Mouse (Mus musculus): ENCODE measurements around the gene Caprin2. TPM values are rescaled to one million over a fixed set of nuclear protein-coding genes. Genes with fewer than 3 reads are reported as not detected.
"Not testable (repeated sequence)": the region's sequence is repeated elsewhere in the genome, so short reads cannot be mapped to it uniquely, and the experiment has no call there.

Gene Caprin2
- 1 to 10 TPM; 4.6 to 5.3 TPM for total RNA-seq (2021)

DNA sequence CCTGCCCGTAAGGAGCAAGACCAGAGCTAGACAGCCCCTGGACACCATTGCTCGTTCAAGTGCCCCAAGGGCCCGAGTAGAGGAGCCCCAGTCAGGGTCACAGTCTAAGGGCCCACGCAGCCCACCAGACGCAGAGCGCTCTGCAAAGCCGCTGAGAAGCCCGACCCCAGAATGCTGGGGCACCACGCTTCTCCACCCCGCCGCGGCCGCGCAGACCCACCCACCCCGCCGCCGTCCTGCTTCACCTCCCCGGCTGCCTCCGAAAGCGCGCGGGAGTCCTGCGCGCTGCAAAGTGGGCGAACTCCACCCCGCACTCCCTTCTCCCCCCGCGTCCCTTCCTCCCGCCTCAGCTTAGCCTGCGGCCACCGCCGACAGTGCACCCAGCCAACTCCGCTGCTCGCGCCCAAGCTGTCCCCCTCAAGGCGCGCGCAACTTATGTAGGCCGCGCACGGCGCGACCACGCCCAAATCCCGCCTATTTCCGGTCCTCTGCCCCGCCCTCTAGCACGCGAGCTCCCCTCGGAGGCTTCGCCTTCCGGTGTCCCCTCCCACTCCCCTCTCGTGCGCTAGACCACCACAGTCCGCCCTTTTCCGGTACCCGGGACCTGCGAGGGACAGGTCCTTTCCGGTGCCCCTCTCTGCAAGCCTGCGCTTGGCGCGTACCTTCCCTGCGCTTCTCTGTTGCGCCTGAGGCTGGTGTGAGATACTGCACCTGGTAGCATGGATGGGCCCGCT lies at the start of gene Caprin2:
TSS of gene Caprin2 (minus strand) at position 465 of the 734 bp plus-strand sequence.
- intact Hi-C loops (cut with DNase I): loop anchor here (1.0 to 5.0 kb wide), 2 partner anchors 47 to 684 kb away; partner anchors contain the start of gene Ergic2
- DNase-seq: peak; percentile 92 to 95

DNA sequence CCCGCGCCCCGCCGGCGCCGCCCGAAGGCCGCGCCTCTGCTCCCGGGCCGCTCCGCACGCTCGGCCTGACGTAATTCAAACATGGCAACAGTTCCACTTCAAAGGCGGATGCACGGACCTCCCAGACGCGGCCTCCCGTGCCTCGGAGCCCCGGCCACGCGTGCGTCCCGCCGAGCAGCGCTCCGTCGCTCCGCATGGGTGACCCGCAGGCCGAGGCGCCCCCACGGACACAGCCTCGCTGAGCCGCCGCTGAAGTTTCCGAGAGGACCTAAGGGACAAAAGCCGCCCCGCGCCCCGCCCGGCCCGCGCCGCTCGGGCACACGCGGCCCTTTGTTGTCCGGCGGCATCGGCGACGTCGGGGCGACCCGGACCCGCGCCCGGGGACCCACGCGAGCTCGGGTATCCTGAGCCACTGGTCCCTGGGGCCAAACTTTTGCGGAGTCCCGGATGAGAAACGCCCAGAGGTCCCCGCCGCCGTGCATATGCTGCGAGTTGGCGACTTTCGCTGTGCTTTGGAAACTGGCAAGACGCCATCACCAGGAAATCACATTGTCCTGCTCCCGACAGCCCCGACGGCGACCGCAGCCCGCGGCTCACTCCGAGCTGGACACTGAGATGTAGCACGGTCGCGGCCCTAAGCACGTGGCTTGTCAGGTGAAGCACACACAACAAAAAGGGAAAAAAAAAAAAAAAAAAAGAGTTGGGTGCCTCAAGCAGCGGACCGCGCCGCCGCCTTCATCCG lies 48.9 kb upstream of the Caprin2 start:
- intact Hi-C loops (cut with DNase I): loop anchor here (2.0 to 10.0 kb wide), 4 partner anchors 114 to 242 kb away; partner anchors contain the start of genes Amn1, Dennd5b and Ipo8

GRCm38 (mm10) chr6:148944344-148944766 lies 48.3 kb upstream of the Caprin2 start:
- intact Hi-C loops (cut with DNase I): loop anchor here (2.0 to 10.0 kb wide), 2 partner anchors 114 to 160 kb away; partner anchors contain the start of genes Dennd5b and Ipo8
- DNase-seq: no peak

More for the DNA sequence above, 48.9 kb upstream of the Caprin2 start:
- DNase-seq: peak; percentile 65 to 79

DNA sequence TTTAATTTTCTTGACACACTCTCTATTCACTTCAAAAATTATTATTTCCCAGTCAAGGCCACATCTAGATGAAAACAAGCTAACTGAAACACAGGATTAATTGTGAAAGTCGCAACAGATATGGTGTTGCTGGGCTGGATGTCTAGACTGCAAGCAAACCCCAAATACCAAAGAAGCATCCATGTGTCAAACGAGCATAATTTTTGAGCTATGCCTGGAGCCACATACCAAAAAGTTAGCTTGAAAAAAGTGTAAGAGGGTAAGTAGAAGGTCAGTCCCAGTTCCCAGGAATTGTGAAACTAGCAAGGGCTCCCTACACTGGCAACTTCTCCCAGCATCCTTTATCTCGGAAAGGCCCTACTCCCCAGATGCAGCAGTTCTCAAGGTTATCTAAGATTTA lies 47.7 kb upstream of the Caprin2 start:
- intact Hi-C loops (cut with DNase I): loop anchor here (1.0 to 10.0 kb wide), 3 partner anchors 48 to 161 kb away; partner anchors contain the start of genes Dennd5b and Ipo8
- no peak for DNase-seq

DNA sequence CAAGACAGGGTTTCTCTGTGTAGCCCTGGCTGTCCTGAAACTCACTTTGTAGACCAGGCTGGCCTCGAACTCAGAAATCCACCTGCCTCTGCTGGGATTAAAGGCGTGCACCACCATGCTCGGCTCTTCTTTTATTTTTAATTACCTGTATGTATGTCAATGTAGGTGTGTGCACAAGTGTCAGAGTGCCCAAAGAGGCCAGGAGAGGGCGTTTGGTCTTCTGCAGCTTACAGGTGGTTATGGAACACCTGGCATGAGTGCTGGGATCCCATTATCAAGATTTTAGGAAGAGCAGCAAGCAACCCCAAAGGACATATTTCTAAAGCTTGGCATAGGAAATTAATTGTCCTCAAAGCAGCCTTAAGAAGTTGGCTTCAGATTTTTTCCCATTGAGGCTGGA lies 46.4 kb upstream of the Caprin2 start:
- DNase-seq: no peak
- intact Hi-C loops (cut with DNase I): loop anchor here (10.0 kb wide), 1 partner anchor 162 kb away; the partner anchor contains the start of gene Dennd5b

- no peak for DNase-seq
- intact Hi-C loops (cut with DNase I): loop anchor here (10.0 kb wide), 1 partner anchor 163 kb away; the partner anchor contains the start of gene Dennd5b
These were observed 45.8 kb upstream of the Caprin2 start for GRCm38 (mm10) chr6:148941880-148942279.

- DNase-seq: not testable (repeated sequence)
- intact Hi-C loops (cut with DNase I): loop anchor here (10.0 kb wide), 1 partner anchor 164 kb away; the partner anchor contains the start of gene Dennd5b
These were observed 44.3 kb upstream of the Caprin2 start for GRCm38 (mm10) chr6:148940383-148940782.

DNA sequence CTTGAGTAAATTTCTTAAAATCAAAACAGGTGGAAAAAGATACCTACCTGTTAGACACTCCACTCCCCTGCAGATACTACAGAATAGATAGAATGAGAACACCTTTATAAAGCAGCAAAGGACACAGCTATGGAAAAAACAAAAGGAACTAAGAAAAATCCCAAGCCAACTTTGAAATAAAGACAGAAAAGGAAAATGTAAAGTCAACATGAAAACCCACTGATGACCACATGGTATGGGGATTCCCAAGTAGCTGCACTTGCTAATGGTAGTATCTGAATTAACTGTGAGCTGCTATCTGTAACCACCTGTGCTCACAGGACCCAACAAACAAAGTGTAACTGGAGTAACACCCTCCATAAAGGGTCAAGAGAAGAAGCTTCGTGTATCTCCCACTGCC lies 41.7 kb upstream of the Caprin2 start:
- intact Hi-C loops (cut with DNase I): no loop called here

DNA sequence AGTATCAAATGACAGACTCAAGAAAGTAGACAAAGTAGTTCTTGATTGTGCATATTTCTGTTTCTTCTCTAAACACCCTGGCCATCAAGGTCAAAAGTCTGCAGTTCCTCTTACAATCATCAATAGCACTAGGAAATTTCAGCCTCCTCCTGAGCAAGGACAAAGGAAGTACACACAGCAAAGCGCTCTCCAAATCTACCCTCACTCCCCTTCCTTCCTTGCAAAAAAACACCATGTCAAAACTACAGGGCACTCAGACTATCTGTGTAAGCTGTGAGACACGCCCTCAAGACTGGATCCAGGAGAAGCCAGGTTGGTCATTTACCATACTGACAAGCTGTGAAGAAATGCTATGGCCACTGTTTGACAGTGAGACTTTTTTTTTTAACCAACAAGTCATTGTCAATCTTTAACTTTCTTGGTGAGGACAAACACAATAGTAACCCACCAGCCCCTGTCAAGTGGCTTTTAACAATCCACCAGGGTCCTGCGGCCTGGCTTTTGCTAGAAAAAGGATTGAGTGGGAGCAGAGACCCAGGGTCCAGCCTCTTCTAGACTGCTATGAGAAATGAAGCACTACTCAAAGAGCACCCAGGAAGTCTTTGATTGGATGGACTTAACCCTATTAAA lies 39.0 kb upstream of the Caprin2 start:
- intact Hi-C loops (cut with DNase I): no loop called here
- DNase-seq: no peak

More for the DNA sequence above, 41.7 kb upstream of the Caprin2 start:
- no peak for DNase-seq

DNA sequence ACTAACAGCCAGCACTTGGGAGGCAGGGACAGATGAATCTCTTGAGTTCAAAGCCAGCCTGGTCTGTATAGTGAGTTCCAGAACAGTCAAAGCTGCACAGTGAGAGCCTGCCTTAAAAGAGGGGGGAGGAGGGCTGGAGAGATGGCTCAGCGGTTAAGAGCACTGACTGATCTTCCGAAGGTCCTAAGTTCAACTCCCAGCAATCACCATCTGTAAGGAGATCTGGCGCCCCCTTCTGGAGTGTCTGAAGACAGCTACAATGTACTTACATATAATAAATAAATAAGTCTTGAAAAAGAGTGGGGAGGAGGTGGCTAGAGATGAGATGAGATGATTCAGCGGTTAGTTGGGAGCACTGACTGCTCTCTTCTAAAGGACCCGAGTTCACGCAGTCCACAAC lies 35.2 kb upstream of the Caprin2 start:
- intact Hi-C loops (cut with DNase I): no loop called here
- peak in 1 of 2 experiments; percentile 4 for DNase-seq

GRCm38 (mm10) chr6:148918841-148919398 lies 22.9 kb upstream of the Caprin2 start:
- DNase-seq: no peak
- intact Hi-C loops (cut with DNase I): loop anchor here (5.0 kb wide), 2 partner anchors 92 to 687 kb away; no protein-coding TSS in a partner anchor

DNA sequence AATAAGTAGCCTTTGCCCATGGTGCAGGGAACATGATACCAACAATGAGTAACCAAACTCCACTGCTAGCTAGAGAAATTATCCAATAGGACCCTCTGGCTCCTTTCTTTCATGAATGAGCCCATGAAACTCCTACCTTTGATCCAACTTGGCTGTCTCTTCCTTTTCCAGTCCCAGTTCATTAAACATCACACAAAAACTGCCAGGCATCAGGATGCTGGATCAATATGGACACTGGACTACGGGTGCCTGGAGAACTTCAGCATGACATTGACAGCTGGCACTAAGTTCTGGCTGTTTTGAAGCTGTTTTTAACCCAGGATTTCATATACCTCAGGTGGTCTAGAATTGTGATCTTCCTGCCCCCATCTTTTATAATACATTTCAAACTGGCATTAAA lies 21.6 kb upstream of the Caprin2 start:
- no peak for DNase-seq
- intact Hi-C loops (cut with DNase I): loop anchor here (5.0 kb wide), 2 partner anchors 90 to 685 kb away; no protein-coding TSS in a partner anchor

DNA sequence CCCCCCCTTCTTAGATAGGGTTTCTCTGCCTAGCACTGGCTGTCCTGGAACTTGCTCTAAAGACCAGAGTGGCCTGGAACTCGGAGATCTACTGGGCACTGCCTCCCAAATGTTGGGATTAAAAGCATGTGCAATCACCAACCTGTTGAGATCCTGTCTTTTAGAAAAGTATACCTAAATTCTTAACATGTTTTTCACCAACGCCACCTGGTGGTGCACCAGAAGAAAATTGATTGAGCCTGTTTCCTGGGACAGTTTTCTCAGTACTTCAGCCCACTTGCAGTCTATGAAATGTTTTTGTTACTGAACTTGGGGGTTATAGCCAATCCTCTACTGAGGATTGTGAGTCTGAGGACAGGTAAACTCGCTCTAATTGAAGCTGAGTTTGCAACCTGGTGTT lies 20.8 kb upstream of the Caprin2 start:
- intact Hi-C loops (cut with DNase I): loop anchor here (5.0 kb wide), 2 partner anchors 90 to 685 kb away; no protein-coding TSS in a partner anchor
- no peak for DNase-seq

DNA sequence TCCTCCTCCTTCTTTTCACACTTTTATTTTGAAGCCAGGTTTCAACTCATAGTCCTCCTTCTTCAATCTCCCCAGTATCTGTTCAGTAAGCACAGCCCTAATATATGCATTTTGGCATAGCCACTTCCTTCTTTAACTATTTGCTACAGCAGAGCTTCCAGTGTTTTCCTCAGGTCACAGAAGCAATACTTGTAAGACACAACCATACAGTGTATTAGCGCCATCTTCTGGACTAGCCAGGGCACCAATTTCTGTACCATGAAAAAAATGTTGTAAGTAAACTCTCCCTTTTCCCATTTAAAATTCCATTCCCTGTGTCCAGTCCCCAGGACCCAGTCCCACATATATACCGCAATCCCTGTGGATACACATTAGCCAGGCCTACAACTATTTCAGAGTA lies 17.9 kb upstream of the Caprin2 start:
- DNase-seq: peak; percentile 8
- intact Hi-C loops (cut with DNase I): loop anchor here (1.0 kb wide), 1 partner anchor 699 kb away; no protein-coding TSS in a partner anchor

- intact Hi-C loops (cut with DNase I); DNase-seq: not testable (repeated sequence)
These were observed 15.9 kb upstream of the Caprin2 start for GRCm38 (mm10) chr6:148911906-148912305.

DNA sequence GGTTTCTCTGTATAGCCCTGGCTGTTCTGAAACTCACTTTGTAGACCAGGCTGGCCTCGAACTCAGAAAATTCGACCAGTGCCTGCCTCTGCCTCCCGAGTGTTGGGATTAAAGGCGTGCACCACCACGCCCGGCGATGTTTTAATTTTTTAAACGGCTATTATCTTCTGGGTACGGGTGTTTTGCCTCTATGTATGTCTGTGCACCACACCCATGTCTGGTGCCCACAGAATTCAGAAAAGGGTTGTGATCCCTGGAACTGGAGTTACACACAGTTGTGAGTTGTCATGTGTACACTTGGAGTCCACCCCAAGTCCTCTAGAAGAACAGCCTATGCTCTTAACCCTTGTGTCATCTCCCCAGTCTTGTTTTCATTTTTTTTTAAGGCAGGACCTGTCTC lies 10.9 kb upstream of the Caprin2 start:
- intact Hi-C loops (cut with DNase I): no loop called here

GRCm38 (mm10) chr6:148902728-148903127 lies 6.7 kb upstream of the Caprin2 start:
- no peak for DNase-seq
- intact Hi-C loops (cut with DNase I): no loop called here

More for the DNA sequence above, 10.9 kb upstream of the Caprin2 start:
- DNase-seq: no peak

GRCm38 (mm10) chr6:148896507-148896851 lies 442 bp upstream of the Caprin2 start:
- intact Hi-C loops (cut with DNase I): loop anchor here (5.0 kb wide), 1 partner anchor 684 kb away; the partner anchor contains the start of gene Ergic2
- DNase-seq: no peak

DNA sequence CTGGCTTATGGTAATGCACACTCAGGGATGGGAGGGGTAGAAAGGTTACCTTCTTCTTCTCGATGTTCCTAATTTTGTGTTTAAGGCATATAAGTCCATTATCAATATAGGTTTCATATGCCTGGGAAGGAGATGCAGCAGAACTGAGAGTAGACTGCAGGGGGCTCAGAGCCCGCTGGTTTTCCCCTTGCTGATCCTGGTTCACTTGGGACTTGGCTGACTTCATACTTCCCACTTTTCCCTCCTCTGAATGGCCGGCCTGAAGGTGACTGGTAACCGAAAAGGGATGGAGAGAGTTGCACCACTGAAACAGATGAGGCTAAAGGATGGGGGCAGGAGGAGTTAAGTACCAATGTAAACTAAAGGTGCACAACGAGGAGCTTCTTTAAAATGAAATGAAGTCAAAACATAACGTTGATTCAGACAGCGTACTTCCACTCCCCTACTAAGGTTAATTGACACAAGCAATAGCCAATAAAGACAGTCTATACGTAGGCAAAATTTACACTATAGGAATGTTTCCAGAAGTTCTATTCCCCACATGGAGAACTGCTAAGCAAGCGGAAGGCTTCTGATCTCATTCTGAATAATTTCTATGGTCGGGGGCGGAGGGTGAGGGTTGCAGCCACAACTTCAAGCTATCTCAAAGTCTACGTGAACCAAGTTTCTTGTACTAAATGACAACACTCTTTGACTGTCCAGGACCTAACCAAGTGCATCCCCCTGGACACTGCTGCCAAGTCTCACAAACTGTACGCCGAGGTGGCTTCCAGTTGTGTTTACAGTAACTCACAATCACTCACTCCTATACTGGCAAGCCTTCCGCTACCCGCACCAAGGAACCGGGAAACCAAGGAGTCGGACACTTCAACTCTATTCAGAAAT lies 907 bp downstream of the Caprin2 start:
- intact Hi-C loops (cut with DNase I): loop anchor here (1.0 to 5.0 kb wide), 2 partner anchors 48 to 683 kb away; partner anchors contain the start of gene Ergic2
- no peak for DNase-seq

Data from heart, postnatal 36 days (tissue).